Mouse (Mus musculus) hindbrain, embryonic 12.5 days (tissue): Measurements from ENCODE around the gene Zmynd11. TPM values are rescaled to one million over a fixed set of nuclear protein-coding genes. Genes with fewer than 3 reads are reported as not detected.
A peak's percentile ranks its signal among the peaks of the same experiment; 100 is the strongest.

ENCODE experiments used
- ATAC-seq: fragments of 200-750 bp; cut with Nextera tagmentation; 2 replicates; pipeline ENCODE4 v1.8.0; 2017; ENCODE audit warnings: moderate TSS enrichment; ENCODE audit not compliant: low FRiP score
- H3K27ac ChIP-seq: fragments of 300-500 bp; sonication (generic); 2 replicates; pipeline ENCODE4 v1.5.1; 2016; ENCODE audit warnings: mild to moderate bottlenecking
- H3K27me3 ChIP-seq: fragments of 300-500 bp; sonication (generic); 2 replicates; pipeline ENCODE4 v1.6.1; 2016; ENCODE audit warnings: mild to moderate bottlenecking
- H3K36me3 ChIP-seq: fragments of 300-500 bp; sonication (generic); 2 replicates; pipeline ENCODE4 v1.6.1; 2016; ENCODE audit warnings: mild to moderate bottlenecking
- H3K4me1 ChIP-seq: fragments of 300-500 bp; sonication (generic); 2 replicates; pipeline ENCODE4 v1.6.1; 2016
- H3K4me2 ChIP-seq: fragments of 300-500 bp; sonication (generic); replicated peaks from 2 replicates; pipeline ENCODE4 v1.6.1; 2016; ENCODE audit warnings: mild to moderate bottlenecking
- H3K4me3 ChIP-seq: fragments of 300-500 bp; sonication (generic); 2 replicates; pipeline ENCODE4 v1.5.1; 2016; ENCODE audit warnings: mild to moderate bottlenecking
- H3K9ac ChIP-seq: fragments of 300-500 bp; sonication (generic); 2 replicates; pipeline ENCODE4 v1.6.1; 2016; ENCODE audit warnings: mild to moderate bottlenecking, moderate library complexity
- H3K9me3 ChIP-seq: fragments of 300-500 bp; sonication (generic); replicated peaks from 2 replicates; pipeline ENCODE4 v1.6.1; 2016; ENCODE audit warnings: mild to moderate bottlenecking
- WGBS: fragments of 180-500 bp; shearing (Covaris S2); methylation state at CpG from one replicate; pipeline ENCODE4 v1.1.7; 2016; 5-methylcytosine and 5-hydroxymethylcytosine counted together
- polyA plus RNA-seq: library from polyadenylated mRNA; unstranded; fragments of >200 nt; fragmentation: Nextera tagmentation; extraction: Ambion mirVana; gene quantifications from 2 replicates; pipeline ENCODE4 v1.2.1, GENCODE M21; 2016

Gene Zmynd11
- polyA plus RNA-seq: 144 and 158 TPM in 2 replicates

GRCm38 (mm10) chr13:9764646-9765536, at the start of gene Zmynd11:
Zmynd11 (minus strand) TSS chr13:9765330.
- no peaks in the 10 kb centered on the region for H3K27me3 ChIP-seq
- ATAC-seq: peak; percentile 89
- H3K4me2 ChIP-seq: peak within 1 kb of the TSS; percentile 66
- peak within 1 kb of the TSS; percentile 97 for H3K4me3 ChIP-seq
- H3K9ac ChIP-seq: peak within 1 kb of the TSS; percentile 98
- peak within 1 kb of the TSS; percentile 100 for H3K27ac ChIP-seq
- no peaks in the 10 kb centered on the region for H3K36me3 ChIP-seq
- WGBS: under 1% methylated on average over 97 of the region's 98 CpGs
- H3K4me1 ChIP-seq: peaks cover 38% of the 10 kb centered on the region
- H3K9me3 ChIP-seq: no peaks in the 10 kb centered on the region

- H3K4me3 ChIP-seq: peak overlapping the region; percentile 31
- H3K27me3 ChIP-seq: no peaks in the 10 kb centered on the region
- H3K36me3 ChIP-seq: no peaks in the 10 kb centered on the region
- peak overlapping the region; percentile 83 for H3K27ac ChIP-seq
- peak overlapping the region; percentile 63 for H3K4me2 ChIP-seq
- H3K9me3 ChIP-seq: no peaks in the 10 kb centered on the region
- peak; percentile 87 for ATAC-seq
- 3% methylated on average over 12 of the region's 12 CpGs for WGBS
- H3K9ac ChIP-seq: peak overlapping the region; percentile 50
- H3K4me1 ChIP-seq: peaks cover 15% of the 10 kb centered on the region
These were observed 30.9 kb upstream of the Zmynd11 start for GRCm38 (mm10) chr13:9795889-9796631.

GRCm38 (mm10) chr13:9786050-9786449, 20.9 kb upstream of the Zmynd11 start:
- no peaks in the 10 kb centered on the region for H3K27me3 ChIP-seq
- no peak overlapping the region for H3K9ac ChIP-seq
- H3K4me1 ChIP-seq: no peaks in the 10 kb centered on the region
- no peak overlapping the region for H3K4me2 ChIP-seq
- no peak overlapping the region for H3K4me3 ChIP-seq
- no peaks in the 10 kb centered on the region for H3K9me3 ChIP-seq
- ATAC-seq: peak; percentile 76
- no peaks in the 10 kb centered on the region for H3K36me3 ChIP-seq
- H3K27ac ChIP-seq: no peak overlapping the region
- 58% methylated on average over 3 of the region's 3 CpGs for WGBS

- 88% methylated on average over 3 of the region's 3 CpGs for WGBS
- Histone ChIP-seq H3K4me3 (no peak overlapping the region), H3K27ac (no peak overlapping the region), H3K9ac (no peak overlapping the region), H3K4me2 (no peak overlapping the region), H3K9me3 (no peaks in the 10 kb centered on the region), H3K36me3 (no peaks in the 10 kb centered on the region), H3K4me1 (no peaks in the 10 kb centered on the region), H3K27me3 (no peaks in the 10 kb centered on the region)
- ATAC-seq: no peak
These were observed 18.6 kb upstream of the Zmynd11 start for GRCm38 (mm10) chr13:9783717-9784116.

GRCm38 (mm10) chr13:9775901-9776300, 10.8 kb upstream of the Zmynd11 start:
- no peak overlapping the region for H3K27ac ChIP-seq
- no peak for ATAC-seq
- H3K4me2 ChIP-seq: no peak overlapping the region
- H3K9ac ChIP-seq: no peak overlapping the region
- WGBS: 69% methylated on average over 5 of the region's 5 CpGs
- no peaks in the 10 kb centered on the region for H3K4me1 ChIP-seq
- H3K9me3 ChIP-seq: no peaks in the 10 kb centered on the region
- H3K36me3 ChIP-seq: no peaks in the 10 kb centered on the region
- no peak overlapping the region for H3K4me3 ChIP-seq
- no peaks in the 10 kb centered on the region for H3K27me3 ChIP-seq

- H3K27ac ChIP-seq: no peak overlapping the region
- no peaks in the 10 kb centered on the region for H3K9me3 ChIP-seq
- H3K4me1 ChIP-seq: no peaks in the 10 kb centered on the region
- no peak overlapping the region for H3K9ac ChIP-seq
- no peak overlapping the region for H3K4me3 ChIP-seq
- no peaks in the 10 kb centered on the region for H3K36me3 ChIP-seq
- no peak overlapping the region for H3K4me2 ChIP-seq
- ATAC-seq: no peak
- no peaks in the 10 kb centered on the region for H3K27me3 ChIP-seq
These were observed 8.9 kb upstream of the Zmynd11 start for GRCm38 (mm10) chr13:9774077-9774476.

GRCm38 (mm10) chr13:9767279-9767678, 2.1 kb upstream of the Zmynd11 start:
- Histone ChIP-seq H3K4me3 (no peak overlapping the region), H3K36me3 (no peaks in the 10 kb centered on the region), H3K4me2 (no peak overlapping the region), H3K27me3 (no peaks in the 10 kb centered on the region), H3K4me1 (peaks cover 23% of the 10 kb centered on the region), H3K9ac (no peak overlapping the region), H3K27ac (no peak overlapping the region), H3K9me3 (no peaks in the 10 kb centered on the region)
- WGBS: 57% methylated on average over 5 of the region's 5 CpGs
- no peak for ATAC-seq

GRCm38 (mm10) chr13:9766497-9766896, 1.4 kb upstream of the Zmynd11 start:
- Histone ChIP-seq H3K4me1 (peaks cover 29% of the 10 kb centered on the region), H3K27ac (no peak overlapping the region), H3K27me3 (no peaks in the 10 kb centered on the region), H3K9me3 (no peaks in the 10 kb centered on the region), H3K9ac (no peak overlapping the region), H3K4me2 (peak overlapping the region; percentile 66; the same call in 1 of the 2 replicates), H3K4me3 (no peak overlapping the region), H3K36me3 (no peaks in the 10 kb centered on the region)
- no peak for ATAC-seq
- 45% methylated on average over 1 of the region's 1 CpGs for WGBS

GRCm38 (mm10) chr13:9765537-9765851, 364 bp upstream of the Zmynd11 start:
- Histone ChIP-seq H3K27ac (peak overlapping the region; percentile 100), H3K4me2 (peak overlapping the region; percentile 66)

GRCm38 (mm10) chr13:9763828-9764645, 1.1 kb downstream of the Zmynd11 start:
- Histone ChIP-seq H3K27ac (peak overlapping the region; percentile 100), H3K27me3 (no peaks in the 10 kb centered on the region), H3K4me2 (peak overlapping the region; percentile 66), H3K36me3 (no peaks in the 10 kb centered on the region), H3K4me1 (peaks cover 43% of the 10 kb centered on the region), H3K9me3 (no peaks in the 10 kb centered on the region), H3K9ac (peak overlapping the region; percentile 98), H3K4me3 (peak overlapping the region; percentile 97)
- WGBS: 0% methylated on average over 66 of the region's 111 CpGs
- ATAC-seq: peak; percentile 75

More at GRCm38 (mm10) chr13:9765537-9765851, 364 bp upstream of the Zmynd11 start:
- ATAC-seq: no peak
- 14% methylated on average over 4 of the region's 4 CpGs for WGBS
- Histone ChIP-seq H3K9ac (peak overlapping the region; percentile 98), H3K36me3 (no peaks in the 10 kb centered on the region), H3K9me3 (no peaks in the 10 kb centered on the region), H3K4me1 (peaks cover 33% of the 10 kb centered on the region), H3K4me3 (peak overlapping the region; percentile 97), H3K27me3 (no peaks in the 10 kb centered on the region)

- H3K36me3 ChIP-seq: no peaks in the 10 kb centered on the region
- H3K27me3 ChIP-seq: no peaks in the 10 kb centered on the region
- 4% methylated on average over 21 of the region's 21 CpGs for WGBS
- peak overlapping the region; percentile 97 for H3K4me3 ChIP-seq
- H3K4me1 ChIP-seq: peaks cover 49% of the 10 kb centered on the region
- no peaks in the 10 kb centered on the region for H3K9me3 ChIP-seq
- ATAC-seq: peak; percentile 49
- H3K27ac ChIP-seq: peak overlapping the region; percentile 100
- peak overlapping the region; percentile 98 for H3K9ac ChIP-seq
- H3K4me2 ChIP-seq: peak overlapping the region; percentile 66
These were observed 1.9 kb downstream of the Zmynd11 start for GRCm38 (mm10) chr13:9763100-9763827.
